Mouse (Mus musculus) layer of hippocampus, adult 8-10 months (tissue): ENCODE measurements around the gene St14. TPM values are rescaled to one million over a fixed set of nuclear protein-coding genes. Genes with fewer than 3 reads are reported as not detected.

ENCODE experiments used
- DNase-seq, 2 experiments: peaks; one replicate each; pipeline ENCODE4 v3.0.0; 2022; ENCODE audit warnings: low spot score in 2 of 2
- total RNA-seq, 4 experiments: library from RNA; stranded (reverse); gene quantifications; 2 replicates each; pipeline ENCODE4 v1.2.4; 2022

Gene St14
- total RNA-seq, 4 experiments from 2014 or later, result 0.70 to 14.8 (median 5.4) TPM

DNA sequence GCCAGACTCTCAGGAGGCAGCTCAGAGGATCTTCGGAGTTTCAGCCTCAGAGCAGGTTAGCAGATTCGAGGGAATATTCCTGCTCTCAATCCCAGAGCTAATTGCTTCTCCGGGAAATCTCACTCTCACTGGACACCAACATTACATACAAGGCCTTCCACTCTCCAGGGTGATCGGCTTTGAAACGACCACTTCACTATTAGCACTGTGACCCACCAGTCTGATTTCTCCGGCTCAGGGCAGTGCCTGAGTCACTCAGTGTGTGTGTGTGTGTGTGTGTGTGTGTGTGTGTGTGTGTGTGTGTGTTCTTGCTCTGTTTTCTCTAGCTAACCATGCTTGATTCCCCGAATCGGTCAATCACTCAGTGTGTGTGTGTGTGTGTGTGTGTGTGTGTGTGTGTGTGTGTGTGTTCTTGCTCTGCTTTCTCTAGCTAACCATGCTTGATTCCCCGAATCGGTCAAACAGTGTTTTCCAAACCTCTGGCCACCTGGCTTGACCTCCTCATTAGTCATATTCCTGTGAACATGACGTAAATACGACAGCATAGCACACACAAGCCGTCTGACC lies 9.1 kb downstream of the St14 start:
- DNase-seq, result no peak

GRCm38 (mm10) chr9:31120533-31120915 lies 11.1 kb downstream of the St14 start:
- DNase-seq, result no peak

DNA sequence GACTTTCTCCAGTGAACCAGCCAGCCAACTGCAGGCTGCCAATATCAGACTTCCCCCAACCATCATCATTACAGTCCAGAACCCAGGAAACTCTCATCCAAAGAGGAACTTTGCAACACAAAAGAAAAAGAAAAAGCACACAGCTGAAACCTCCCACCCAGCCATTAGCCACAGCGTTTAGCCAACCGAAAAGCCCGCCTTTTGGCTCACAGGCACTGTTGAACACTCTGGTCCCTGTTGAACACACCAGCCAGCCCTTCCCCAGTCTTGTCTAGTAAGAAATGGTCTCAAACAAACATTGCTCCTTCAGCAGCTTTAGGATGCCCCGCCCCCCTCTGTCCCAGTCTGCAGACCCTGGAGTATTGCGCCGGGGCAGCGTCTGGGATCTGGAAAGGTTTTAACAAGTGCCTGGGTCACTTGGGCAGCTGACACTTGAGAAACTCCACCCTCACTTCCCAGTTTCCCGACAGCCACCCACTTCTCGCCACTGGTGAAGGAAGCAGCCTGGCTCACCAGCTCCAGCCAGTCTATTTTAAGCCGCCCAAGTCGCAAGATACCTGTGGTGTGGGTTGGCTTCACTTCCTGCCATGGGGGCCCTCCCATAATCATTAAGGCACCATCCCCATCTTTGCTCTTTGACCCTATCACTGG lies 11.6 kb downstream of the St14 start:
- DNase-seq, result no peak

DNA sequence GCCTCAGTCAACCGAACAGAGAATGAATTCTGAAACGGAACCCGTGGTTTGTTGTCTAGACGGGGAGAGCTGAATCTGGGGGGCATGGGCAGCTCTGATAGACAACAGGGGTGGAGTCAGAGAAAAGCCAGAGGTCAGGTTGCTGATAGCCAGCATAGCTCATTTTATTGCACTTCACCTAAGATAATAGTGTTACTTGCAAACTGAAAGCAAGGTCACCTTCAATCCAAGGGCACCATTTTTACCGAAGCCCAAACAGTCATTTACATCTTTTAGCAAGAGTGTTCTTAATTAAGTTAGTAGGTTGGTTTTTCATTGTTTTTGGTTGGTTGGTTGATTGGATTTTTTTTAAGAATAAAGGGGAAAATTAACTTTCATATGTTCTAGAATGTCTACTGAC lies 12.2 kb downstream of the St14 start:
- no peak for DNase-seq

DNA sequence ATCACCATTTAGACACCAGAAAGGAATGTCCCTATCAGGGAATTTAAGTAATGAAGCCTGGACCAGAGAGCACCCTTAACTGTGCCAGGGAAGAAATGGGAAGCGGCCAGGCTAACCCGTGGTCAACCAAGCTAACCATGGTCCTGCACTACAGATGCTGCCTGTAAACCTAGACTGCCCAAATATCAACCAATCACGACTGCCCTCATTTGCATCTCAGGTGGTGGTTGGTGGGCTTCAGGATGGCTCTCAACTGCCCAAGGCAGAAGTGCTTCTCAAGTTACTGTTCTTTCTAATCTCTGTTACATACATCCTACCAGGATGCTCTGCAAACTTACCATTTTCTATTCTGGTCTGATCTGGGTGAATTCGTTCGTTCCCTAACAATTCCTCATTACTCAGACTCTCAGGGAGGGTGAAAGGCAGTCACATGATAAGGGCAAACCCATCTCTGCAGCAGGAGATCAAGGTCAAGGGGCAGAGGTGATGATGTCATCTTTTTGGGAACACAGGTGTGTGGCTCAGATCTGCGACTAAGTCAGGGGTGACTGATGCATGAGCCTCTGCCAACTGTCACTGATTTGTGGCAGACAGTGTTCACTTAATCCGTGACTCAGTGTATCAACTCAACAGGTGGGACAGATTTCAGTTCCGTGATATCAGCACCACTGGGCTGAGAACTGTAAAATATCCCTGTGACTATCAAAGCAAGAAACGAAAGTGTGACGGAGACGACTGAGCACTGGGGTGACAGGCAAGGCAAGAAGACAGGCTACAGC lies 12.9 kb downstream of the St14 start:
- no peak for DNase-seq

DNA sequence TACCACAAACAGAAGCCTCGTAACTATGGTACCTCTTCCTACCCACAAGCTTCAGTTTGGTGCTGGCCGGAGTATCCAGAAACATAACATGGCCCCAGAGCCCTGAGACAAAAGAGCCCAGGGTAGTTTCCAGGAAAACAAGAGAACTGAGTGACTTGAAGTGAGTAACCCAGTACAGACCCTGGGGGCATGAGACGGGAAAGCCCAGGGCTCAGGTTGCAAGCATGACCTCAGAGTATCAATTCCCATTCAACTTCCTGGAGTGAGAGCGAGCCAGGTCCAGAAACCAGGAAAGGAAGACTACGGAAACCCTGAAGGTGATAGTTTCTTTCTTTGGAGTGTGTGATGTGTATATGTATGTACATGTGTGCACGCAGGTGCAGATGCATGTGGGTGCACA lies 14.2 kb downstream of the St14 start:
- no peak for DNase-seq

GRCm38 (mm10) chr9:31117088-31117487 lies 14.6 kb downstream of the St14 start:
- no peak for DNase-seq

DNA sequence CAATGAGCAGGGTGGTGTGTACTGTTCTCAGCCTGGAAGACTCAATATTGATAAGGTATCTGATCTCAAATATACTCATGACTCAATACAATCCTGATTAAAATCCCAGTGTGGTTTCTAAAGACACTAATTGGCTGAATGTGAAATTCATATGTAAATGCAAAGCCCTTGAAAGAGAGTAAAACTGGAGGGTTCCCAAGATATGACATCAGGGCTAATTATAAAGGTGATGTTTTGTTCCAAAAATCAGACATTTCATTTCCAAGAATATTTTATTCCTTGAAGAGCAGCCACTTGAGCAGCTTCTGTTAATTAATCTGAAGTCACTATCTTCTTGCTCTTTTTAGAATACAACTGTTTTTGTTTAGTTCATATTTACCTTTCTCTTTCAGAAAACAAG lies 16.1 kb downstream of the St14 start:
- DNase-seq, result no peak

- no peak for DNase-seq
These were observed 23.2 kb downstream of the St14 start for GRCm38 (mm10) chr9:31108464-31108863.

DNA sequence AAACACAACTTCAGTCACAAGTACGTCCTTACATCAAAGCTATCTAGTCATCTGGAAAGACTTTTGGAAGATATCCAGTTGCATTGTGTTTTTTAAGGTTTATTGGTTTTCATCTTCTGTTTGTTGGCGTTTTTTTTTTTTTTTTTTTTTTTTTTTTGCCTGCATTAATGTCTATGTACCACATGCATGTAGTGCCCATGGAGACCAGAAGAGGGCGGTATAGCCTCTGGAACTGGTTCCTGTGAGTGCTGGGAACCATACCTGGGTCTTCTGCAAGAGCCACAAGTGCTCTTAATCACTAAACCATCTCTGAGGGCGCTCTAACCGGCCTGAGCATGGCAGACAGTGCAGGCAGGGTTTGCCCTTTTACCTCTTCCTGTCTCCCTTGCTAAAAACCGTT lies 33.5 kb downstream of the St14 start:
- no peak for DNase-seq

- no peak for DNase-seq
These were observed 34.3 kb downstream of the St14 start for GRCm38 (mm10) chr9:31097088-31098082.

GRCm38 (mm10) chr9:31092833-31093195 lies 38.8 kb downstream of the St14 start:
- DNase-seq, result no peak

DNA sequence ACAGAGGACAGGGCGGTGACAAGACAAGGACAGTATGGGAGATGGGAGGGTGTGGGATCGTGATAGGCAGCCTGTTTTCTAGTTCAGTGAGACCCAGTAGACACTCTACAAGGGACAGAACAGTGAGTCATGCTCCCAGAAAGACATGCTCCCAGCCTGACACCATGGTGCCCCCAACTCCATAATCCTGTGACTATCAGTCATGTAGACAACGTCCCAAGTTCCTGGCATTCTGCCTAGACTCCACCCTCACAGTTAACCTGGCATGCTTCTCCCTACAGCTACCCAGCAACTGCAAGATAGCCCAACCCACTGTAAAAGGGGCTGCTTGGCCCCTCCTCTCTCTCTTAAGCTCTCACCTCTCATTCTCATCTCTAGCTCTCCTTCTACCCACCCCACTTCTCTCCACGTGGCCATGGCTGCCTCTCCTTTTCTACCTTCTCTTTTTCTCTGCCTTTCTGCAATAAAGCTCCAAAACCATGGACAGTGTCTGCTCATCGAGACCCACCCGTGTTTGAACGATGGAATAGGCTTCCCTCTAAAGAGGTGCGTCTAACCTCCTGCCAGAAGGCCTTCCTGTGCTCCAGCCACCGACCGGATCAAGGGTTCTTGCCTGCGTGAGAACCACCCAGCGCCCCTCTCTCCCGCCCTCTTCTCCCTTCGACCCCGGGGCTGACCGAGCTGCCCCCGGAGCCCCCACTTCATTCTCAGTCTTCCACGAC lies 39.4 kb downstream of the St14 start:
- DNase-seq, result no peak

- no peak for DNase-seq
These were observed 40.5 kb downstream of the St14 start for GRCm38 (mm10) chr9:31091162-31091581.

DNA sequence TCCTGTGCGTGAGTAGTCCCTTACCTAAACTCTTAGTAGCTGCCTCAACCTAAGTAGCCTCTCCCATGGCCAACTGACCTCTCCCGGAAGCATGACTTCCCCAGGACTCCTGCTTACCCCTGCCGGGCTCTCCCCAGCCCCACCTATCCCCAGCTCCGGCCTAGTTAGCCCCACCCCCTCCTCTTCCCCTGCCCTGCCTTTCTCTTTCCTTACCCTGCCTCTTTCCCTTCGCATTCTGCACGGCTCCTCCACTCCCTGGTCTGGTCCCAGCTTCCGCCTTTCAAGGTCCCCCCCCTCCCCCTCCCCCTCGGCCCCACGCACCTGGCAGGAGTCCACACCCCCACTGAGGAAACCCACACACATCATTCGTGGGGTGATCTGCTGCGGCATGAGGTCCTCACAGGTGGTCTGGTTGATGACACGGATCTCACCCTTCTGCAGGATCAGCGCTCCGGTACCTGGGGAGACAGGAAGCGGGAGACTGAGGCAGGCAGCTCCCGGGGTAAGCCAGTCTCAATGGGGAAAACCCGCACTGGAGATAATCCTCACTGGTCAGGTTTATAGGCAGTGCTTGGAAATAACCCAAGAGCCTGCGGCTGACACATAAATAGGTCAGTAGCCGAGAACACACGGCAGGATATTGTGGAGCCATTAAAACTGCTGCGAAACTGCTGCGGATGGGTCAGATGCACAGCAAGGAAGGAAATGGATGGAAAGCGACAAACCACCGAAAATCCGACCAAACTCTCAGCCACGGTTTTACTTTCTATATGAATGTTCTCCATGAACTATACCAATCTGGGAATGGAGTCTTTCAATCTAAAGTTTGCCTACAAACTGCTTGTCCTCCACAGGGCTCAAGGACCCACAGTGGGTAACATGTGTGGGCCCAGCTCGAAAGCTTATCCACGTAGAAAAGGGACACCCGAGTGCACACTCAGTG lies 41.3 kb downstream of the St14 start:
- DNase-seq, result no peak

GRCm38 (mm10) chr9:31089541-31089940 lies 42.1 kb downstream of the St14 start:
- no peak for DNase-seq

DNA sequence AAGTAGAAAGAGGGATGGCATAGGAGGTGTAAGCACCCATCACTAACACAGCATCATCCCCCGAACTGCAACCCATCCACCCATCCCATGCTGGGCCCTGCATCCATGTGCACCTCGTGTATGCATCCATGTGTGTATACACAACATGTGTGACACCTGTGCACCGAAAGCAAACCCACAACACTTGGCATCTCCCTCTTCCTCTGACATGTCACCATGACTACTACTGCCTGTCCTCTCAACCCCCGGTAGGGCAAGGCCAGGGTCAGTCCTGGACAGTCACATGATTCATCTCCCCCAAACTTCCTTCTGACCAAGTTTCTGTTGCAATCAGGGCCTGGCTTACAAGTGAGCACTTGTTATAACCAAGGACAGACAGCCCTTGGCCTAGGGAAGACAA lies 42.8 kb downstream of the St14 start:
- DNase-seq, result no peak

- DNase-seq, result no peak
These were observed 43.5 kb downstream of the St14 start for GRCm38 (mm10) chr9:31088116-31088515.

DNA sequence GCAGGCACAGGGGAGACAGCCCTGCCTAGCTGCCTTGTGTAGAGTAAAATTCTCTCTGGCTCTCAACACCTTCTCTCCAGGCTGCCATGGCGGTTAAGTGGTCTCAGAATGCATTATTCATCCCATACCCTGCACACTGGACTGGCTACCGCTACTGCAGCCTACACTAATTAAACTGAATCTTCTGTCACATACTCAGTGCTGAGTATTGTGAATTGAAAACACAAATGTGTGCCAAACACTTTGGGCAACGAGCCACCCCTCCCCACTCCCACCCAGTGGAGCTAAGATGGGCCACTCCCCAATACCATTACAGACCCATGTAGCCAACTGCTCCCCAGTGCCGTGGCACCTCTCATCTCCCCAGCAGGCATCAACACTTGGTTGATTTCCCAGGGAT lies 44.2 kb downstream of the St14 start:
- DNase-seq, result no peak

DNA sequence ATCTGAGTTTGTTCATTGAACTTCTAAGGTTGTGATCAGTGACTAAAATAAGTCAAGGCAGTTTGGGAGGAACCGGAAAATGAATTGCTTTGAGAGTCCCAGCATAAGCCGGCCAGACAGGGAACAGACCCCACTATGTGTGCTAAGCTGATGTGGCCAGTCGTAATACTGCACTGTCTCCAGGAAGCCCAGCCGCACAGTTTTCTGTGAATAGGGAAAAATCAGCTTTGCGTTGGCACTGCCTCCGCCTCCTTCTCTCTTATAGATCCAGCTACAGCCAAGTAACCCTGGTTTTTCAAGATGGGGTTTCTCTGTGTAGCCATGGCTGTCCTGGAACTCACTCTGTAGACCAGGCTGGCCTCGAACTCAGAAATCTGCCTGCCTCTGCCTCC lies 44.9 kb downstream of the St14 start:
- no peak for DNase-seq
